ENCODE assay signal across 8 mouse cellular contexts in genomic region chr6:83830941-83831605, GRCm38 (mm10). TPM values are rescaled to one million over a fixed set of nuclear protein-coding genes. Genes with fewer than 3 reads are reported as not detected.
DNase-seq lines count a peak whose midpoint lies in the region; ATAC-seq and TF ChIP-seq lines count a peak whose summit lies in the region.

No protein-coding gene starts in this region.

- TF ChIP-seq CTCF in liver, adult 2 months (IDR thresholded peaks at IDR 0.05; ENCODE audit: low read depth, low read length): no peak

- H3K27ac ChIP-seq in liver, adult 2 months (replicated peaks; ENCODE audit: insufficient read depth, low read depth, low read length): peak overlapping the region; percentile 40
- peak overlapping the region; percentile 76 for H3K27ac ChIP-seq in midbrain, embryonic 16.5 days (ENCODE audit: low read length)

- peaks cover 3% of the 10 kb centered on the region; the same call in 1 of the 2 replicates for H3K79me2 ChIP-seq in liver, adult 2 months (ENCODE audit: control insufficient read depth, insufficient read depth, low read length)

- no peaks in the 10 kb centered on the region; the same call in 1 of the 2 replicates for H3K4me1 ChIP-seq in liver, adult 2 months (ENCODE audit: control insufficient read depth, insufficient read depth, low read length)
- peaks cover 16% of the 10 kb centered on the region for H3K4me1 ChIP-seq in midbrain, embryonic 16.5 days (ENCODE audit: control insufficient read depth, insufficient read depth, low read length)

- H3K4me3 ChIP-seq in liver, adult 2 months (ENCODE audit: insufficient read depth, low read depth, low read length): peak overlapping the region; percentile 70
- peak overlapping the region; percentile 53 for H3K4me3 ChIP-seq in midbrain, embryonic 16.5 days (ENCODE audit: low read depth, low read length)

- no peak for TF ChIP-seq POLR2A in liver, adult 2 months (IDR thresholded peaks at IDR 0.05; ENCODE audit: extremely low read depth, insufficient read depth, low read length)

- 2% methylated on average over 35 of the region's 35 CpGs for WGBS in liver, adult 2 months
- 1% methylated on average over 35 of the region's 35 CpGs for WGBS in midbrain, embryonic 16.5 days

- ATAC-seq in erythroblast, adult 5-6 weeks (replicated peaks; ENCODE audit: low FRiP score, poor library complexity, severe bottlenecking): peak; percentile 3; the same call in 1 of the 2 replicates
- ATAC-seq in midbrain, embryonic 16.5 days: peak; percentile 84

- H3K27me3 ChIP-seq in liver, adult 2 months (ENCODE audit: control insufficient read depth, insufficient read depth, low read length): no peaks in the 10 kb centered on the region
- H3K27me3 ChIP-seq in midbrain, embryonic 16.5 days (ENCODE audit: control insufficient read depth, insufficient read depth, low read depth, low read length): no peaks in the 10 kb centered on the region

- no peaks in the 10 kb centered on the region for H3K36me3 ChIP-seq in liver, adult 2 months (ENCODE audit: control insufficient read depth, insufficient read depth, low read length)
- no peaks in the 10 kb centered on the region for H3K36me3 ChIP-seq in midbrain, embryonic 16.5 days (ENCODE audit: control insufficient read depth, insufficient read depth, low read length)

- peak overlapping the region; percentile 82 for H3K4me2 ChIP-seq in midbrain, embryonic 16.5 days (ENCODE audit: low read length)

- no peaks in the 10 kb centered on the region for H3K9me3 ChIP-seq in midbrain, embryonic 16.5 days (replicated peaks; ENCODE audit: control insufficient read depth, low read length, poor library complexity, severe bottlenecking)

- peak overlapping the region; percentile 83 for H3K9ac ChIP-seq in liver, adult 2 months (ENCODE audit: low read depth, low read length)
- H3K9ac ChIP-seq in midbrain, embryonic 16.5 days (ENCODE audit: low read depth, low read length): peak overlapping the region; percentile 62

- peak; percentile 21 for DNase-seq in liver, adult 2 months (ENCODE audit: extremely low read depth, low read depth, low spot score)
- DNase-seq in liver: no peak
- peak; percentile 48 for DNase-seq in MN1 (ENCODE audit: low spot score)
- DNase-seq in induced T-regulatory cell, adult 2 months (ENCODE audit: low read depth): peak; percentile 88
- DNase-seq in layer of hippocampus, postnatal 36 days: no peak
- no peak for DNase-seq in urinary bladder, postnatal 25 days (ENCODE audit: low spot score)

RNA-seq across cellular contexts. Expression of gene Paip2b, which starts 0.5 kb away (rescaled TPM):
- total RNA-seq in liver, adult 2 months (2014; rRNA removed): 16.3 and 17.0 TPM in 2 replicates
- polyA plus RNA-seq in liver, adult 2 months (2012; rRNA removed): 6.7 and 8.6 TPM in 2 replicates
- 0.19 and 1.9 TPM in 2 replicates for total RNA-seq in erythroblast, adult 5-6 weeks (2015; ENCODE audit: low replicate concordance)
- 2.7 and 3.5 TPM in 2 replicates for total RNA-seq in erythroblast, adult 5-6 weeks (2017; ENCODE audit: low replicate concordance)
- polyA plus RNA-seq in midbrain, embryonic 16.5 days (2015; fragmentation: Nextera tagmentation; extraction: Ambion mirVana): 29.7 and 30.6 TPM in 2 replicates
- total RNA-seq in layer of hippocampus, postnatal 36 days (2021): 10 to 100 TPM; 44.7 to 56.6 TPM

RNA-seq across cellular contexts. Expression of gene Zfp638, which starts 35.8 kb away (rescaled TPM):
- total RNA-seq in liver, adult 2 months (2014; rRNA removed): 39.5 and 47.0 TPM in 2 replicates
- polyA plus RNA-seq in liver, adult 2 months (2012; rRNA removed): 4.4 and 5.0 TPM in 2 replicates
- total RNA-seq in erythroblast, adult 5-6 weeks (2015; ENCODE audit: low replicate concordance): 34.9 and 82.2 TPM in 2 replicates
- 82.6 and 96.5 TPM in 2 replicates for total RNA-seq in erythroblast, adult 5-6 weeks (2017; ENCODE audit: low replicate concordance)
- polyA plus RNA-seq in midbrain, embryonic 16.5 days (2015; fragmentation: Nextera tagmentation; extraction: Ambion mirVana): 68.2 and 78.7 TPM in 2 replicates
- 100 to 1,000 TPM; 140 to 149 TPM for total RNA-seq in layer of hippocampus, postnatal 36 days (2021)

RNA-seq across cellular contexts. Expression of gene Nagk, which starts 36.3 kb away (rescaled TPM):
- 20.9 and 26.3 TPM in 2 replicates for total RNA-seq in liver, adult 2 months (2014; rRNA removed)
- 8.8 and 11.0 TPM in 2 replicates for polyA plus RNA-seq in liver, adult 2 months (2012; rRNA removed)
- total RNA-seq in erythroblast, adult 5-6 weeks (2015; ENCODE audit: low replicate concordance): 1.9 and 7.9 TPM in 2 replicates
- total RNA-seq in erythroblast, adult 5-6 weeks (2017; ENCODE audit: low replicate concordance): 3.5 and 3.9 TPM in 2 replicates
- polyA plus RNA-seq in midbrain, embryonic 16.5 days (2015; fragmentation: Nextera tagmentation; extraction: Ambion mirVana): 112 and 122 TPM in 2 replicates
- total RNA-seq in layer of hippocampus, postnatal 36 days (2021): 10 to 100 TPM; 40.7 to 42.2 TPM

RNA-seq across cellular contexts. Expression of gene Tex261, which starts 55.5 kb away (rescaled TPM):
- 30.0 and 37.7 TPM in 2 replicates for total RNA-seq in liver, adult 2 months (2014; rRNA removed)
- polyA plus RNA-seq in liver, adult 2 months (2012; rRNA removed): 98.1 and 114 TPM in 2 replicates
- total RNA-seq in erythroblast, adult 5-6 weeks (2015; ENCODE audit: low replicate concordance): 14.2 and 28.2 TPM in 2 replicates
- total RNA-seq in erythroblast, adult 5-6 weeks (2017; ENCODE audit: low replicate concordance): 8.1 and 8.6 TPM in 2 replicates
- polyA plus RNA-seq in midbrain, embryonic 16.5 days (2015; fragmentation: Nextera tagmentation; extraction: Ambion mirVana): 62.8 and 69.3 TPM in 2 replicates
- total RNA-seq in layer of hippocampus, postnatal 36 days (2021): 10 to 100 TPM; 46.4 to 54.8 TPM

Comparison
In these comparisons a context has a peak if more than half of its experiments do, and no peak if none do; other contexts are left out.
1. DNase-seq: peak in liver, adult 2 months (single experiment), MN1 (single experiment) and induced T-regulatory cell, adult 2 months (single experiment); none in liver (single experiment), layer of hippocampus, postnatal 36 days (0 of 2) and urinary bladder, postnatal 25 days (single experiment).